Mouse (Mus musculus): ENCODE results near the gene Rfx3. TPM values are rescaled to one million over a fixed set of nuclear protein-coding genes. Genes with fewer than 3 reads are reported as not detected.

The Rfx3 gene
- total RNA-seq, 2 experiments from 2014 or later, result 90.7 to 98.5 TPM

DNA sequence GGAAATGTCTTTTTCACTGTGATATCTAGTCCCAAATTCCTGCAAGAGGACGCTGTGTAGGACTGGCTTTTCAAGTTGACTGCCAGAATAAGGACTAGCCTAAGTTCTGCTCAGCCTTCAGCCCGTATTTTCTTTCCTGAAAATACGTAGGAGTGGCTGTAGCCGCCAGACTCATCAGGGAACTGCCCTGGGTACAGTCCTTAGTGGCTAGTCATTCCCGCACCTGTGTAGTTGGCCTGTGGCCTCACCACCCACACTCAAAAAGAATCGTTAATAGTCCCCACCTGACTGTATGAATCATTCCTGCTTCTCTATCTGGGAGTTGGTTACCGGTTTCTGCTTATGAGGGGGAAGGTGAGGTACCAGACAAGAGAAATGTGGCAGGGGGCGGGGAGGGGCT lies 272.1 kb downstream of the Rfx3 start:
- no peak for DNase-seq (ENCODE audit: low spot score in 2 of 2)

DNA sequence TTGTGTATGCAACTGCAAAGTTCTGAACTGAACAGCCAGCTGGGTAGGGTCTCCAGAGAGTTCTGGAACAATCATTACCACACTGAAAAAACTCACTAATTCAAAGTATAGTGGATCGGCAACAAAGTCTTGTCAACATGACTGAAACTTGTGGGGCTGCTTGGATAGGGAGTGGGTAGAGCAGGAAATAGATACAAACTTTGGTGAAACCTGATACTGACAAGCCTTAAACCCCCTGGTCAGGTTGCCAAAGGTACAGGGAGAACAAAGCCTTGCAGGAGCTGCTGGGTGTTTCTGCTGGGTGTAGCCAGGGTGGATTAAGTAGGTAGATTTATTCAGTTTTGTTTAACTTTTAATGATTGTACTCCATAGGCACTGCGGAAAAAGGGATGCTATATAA lies 274.4 kb downstream of the Rfx3 start:
- no peak for DNase-seq (ENCODE audit: low spot score in 2 of 2)

DNA sequence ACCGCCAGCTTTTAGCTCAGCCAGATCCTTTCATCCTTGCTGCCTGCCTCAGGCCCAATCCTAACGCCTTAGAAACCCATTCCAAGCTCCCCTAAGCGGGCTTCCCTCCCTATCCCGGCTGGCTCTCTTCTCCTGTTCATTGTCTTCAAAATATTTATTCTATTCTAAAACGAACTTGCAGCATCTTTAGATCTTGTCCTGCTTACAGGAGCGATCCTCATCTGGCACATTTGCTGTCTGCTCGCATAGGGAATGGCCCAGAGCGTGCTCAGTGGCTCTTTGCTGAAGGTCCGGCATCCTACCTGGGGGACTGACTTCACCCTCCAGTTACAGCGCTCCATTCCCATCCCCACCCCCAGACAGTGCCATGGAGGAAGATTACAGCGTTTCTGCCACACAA lies 292.0 kb downstream of the Rfx3 start:
- DNase-seq (ENCODE audit: low spot score in 2 of 2), result no peak

DNA sequence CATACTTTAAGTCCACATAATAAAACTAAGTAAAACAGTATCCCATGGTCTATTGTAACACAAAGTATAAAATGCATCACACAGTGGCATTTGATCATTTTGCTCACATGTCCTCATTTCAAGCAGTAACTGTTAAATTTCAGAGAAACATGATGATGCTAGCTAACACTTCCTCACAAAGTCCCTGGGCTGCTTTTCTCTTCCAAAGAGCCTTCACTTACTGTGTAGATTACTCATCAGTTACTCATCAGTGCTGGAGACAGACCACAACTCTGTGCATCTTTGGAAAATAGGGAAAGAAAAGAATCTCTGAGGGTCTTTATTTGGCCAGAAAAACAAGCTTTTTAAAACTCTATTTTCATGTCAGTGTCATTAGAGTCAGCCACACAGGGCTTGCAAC lies 294.7 kb downstream of the Rfx3 start:
- no peak for DNase-seq (ENCODE audit: low spot score in 2 of 2)
